Comparison of ENCODE assay signal across 8 mouse cellular contexts in the genomic region with DNA sequence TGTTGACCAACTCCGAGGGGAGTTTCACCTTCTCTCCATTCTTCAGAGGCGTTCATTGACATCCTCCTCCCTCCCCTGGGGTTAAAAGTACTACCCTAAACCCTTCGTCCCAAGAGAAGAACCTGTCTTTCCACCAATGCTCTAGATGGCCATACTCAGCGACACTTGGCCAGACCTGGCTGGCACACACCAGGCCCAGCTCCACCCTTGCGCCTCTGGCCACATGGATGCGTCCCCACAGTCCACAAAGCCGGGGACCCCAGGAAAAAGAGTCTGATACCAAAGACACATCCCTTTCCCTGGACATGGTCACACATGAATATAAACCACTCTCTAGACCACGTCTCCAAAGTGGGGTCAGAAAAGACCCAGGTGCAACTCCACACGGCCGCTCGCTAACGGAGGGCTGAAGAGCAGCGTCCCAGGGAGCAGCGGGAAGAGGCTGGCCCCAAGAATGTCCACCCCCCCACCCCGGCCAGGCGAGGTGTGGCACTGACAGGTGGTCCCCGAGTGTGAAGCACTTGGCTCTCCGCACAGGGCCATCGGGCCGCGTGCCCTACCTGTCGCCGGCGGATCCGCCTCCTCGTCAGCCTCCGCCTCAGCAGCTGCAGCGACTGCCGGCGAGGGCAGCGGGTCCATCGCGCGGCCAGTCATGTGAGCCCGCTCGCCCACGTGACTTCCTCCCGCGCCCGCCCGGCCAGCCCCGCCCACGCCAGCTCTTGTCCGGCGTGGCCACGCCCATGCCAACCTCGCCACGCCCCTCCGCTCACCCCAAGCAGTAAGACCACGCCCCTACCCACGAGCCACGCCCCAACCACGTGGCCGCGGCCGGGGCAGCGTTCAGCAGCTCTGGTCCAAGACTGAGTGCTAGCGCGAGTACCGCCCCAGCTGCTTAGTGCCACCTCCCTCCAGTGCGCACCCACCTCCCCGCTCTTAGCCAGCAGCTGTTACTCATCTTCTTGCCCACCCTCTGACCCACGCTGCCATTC. TPM values are rescaled to one million over a fixed set of nuclear protein-coding genes. Genes with fewer than 3 reads are reported as not detected.
DNase-seq lines count a peak whose midpoint lies in the region; ATAC-seq and TF ChIP-seq lines count a peak whose summit lies in the region.

Gene Snx8, minus strand, starts transcription at position 675 of the 989 bp plus-strand sequence.

- peaks cover 39% of the 10 kb centered on the region for H3K4me1 ChIP-seq in erythroblast, embryonic 14.5 days (ENCODE audit: control insufficient read depth)
- peaks cover 17% of the 10 kb centered on the region for H3K4me1 ChIP-seq in heart, embryonic 11.5 days (ENCODE audit: control insufficient read depth, insufficient read depth, low read length)
- H3K4me1 ChIP-seq in kidney, embryonic 16.5 days (ENCODE audit: insufficient read depth, low read length) = peaks cover 28% of the 10 kb centered on the region
- peaks cover 5% of the 10 kb centered on the region for H3K4me1 ChIP-seq in liver, adult 2 months (ENCODE audit: control insufficient read depth, insufficient read depth, low read length)

- H3K4me3 ChIP-seq in C2C12 (ENCODE audit: insufficient read depth, poor library complexity, severe bottlenecking) = peak within 1 kb of the TSS; percentile 47
- H3K4me3 ChIP-seq in erythroblast, embryonic 14.5 days (replicated peaks) = peak within 1 kb of the TSS; percentile 77
- peak within 1 kb of the TSS; percentile 76 for H3K4me3 ChIP-seq in heart, embryonic 11.5 days (ENCODE audit: low read depth, low read length)
- H3K4me3 ChIP-seq in kidney, embryonic 16.5 days (ENCODE audit: low read length) = peak within 1 kb of the TSS; percentile 67
- peak within 1 kb of the TSS; percentile 82 for H3K4me3 ChIP-seq in liver, adult 2 months (ENCODE audit: insufficient read depth, low read depth, low read length)
- H3K4me3 ChIP-seq in myocyte = peak within 1 kb of the TSS; percentile 67

- H3K27me3 ChIP-seq in C2C12 (ENCODE audit: control insufficient read depth, insufficient read depth, insufficient read length) (peaks cover 3% of the 10 kb centered on the region), myocyte (ENCODE audit: control insufficient read depth, insufficient read depth, insufficient read length) (no peaks in the 10 kb centered on the region)
- H3K27me3 ChIP-seq in erythroblast, embryonic 14.5 days (ENCODE audit: control insufficient read depth) = peaks cover 16% of the 10 kb centered on the region
- no peaks in the 10 kb centered on the region for H3K27me3 ChIP-seq in heart, embryonic 11.5 days (ENCODE audit: control insufficient read depth, insufficient read depth, low read length)
- no peaks in the 10 kb centered on the region for H3K27me3 ChIP-seq in kidney, embryonic 16.5 days (ENCODE audit: insufficient read depth, low read length)
- no peaks in the 10 kb centered on the region for H3K27me3 ChIP-seq in liver, adult 2 months (ENCODE audit: control insufficient read depth, insufficient read depth, low read length)
- no peaks in the 10 kb centered on the region for H3K27me3 ChIP-seq in splenic B cell, adult 2 months (ENCODE audit: control insufficient read depth, insufficient read depth, low read length, poor library complexity, severe bottlenecking)

- peak within 1 kb of the TSS; percentile 98 for H3K4me2 ChIP-seq in heart, embryonic 11.5 days
- H3K4me2 ChIP-seq in kidney, embryonic 16.5 days (replicated peaks; ENCODE audit: low read depth, low read length) = peak within 1 kb of the TSS; percentile 79
- peak within 1 kb of the TSS; percentile 88 for H3K4me2 ChIP-seq in myocyte (ENCODE audit: low read depth)

- DNase-seq in brain, embryonic 14.5 days (ENCODE audit: low read depth) = peak; percentile 98
- DNase-seq in liver, adult 2 months (ENCODE audit: extremely low read depth, low read depth, low spot score) = peak; percentile 82
- peak; percentile 99 for DNase-seq in splenic B cell, adult 2 months (ENCODE audit: low read depth, low spot score)

- peaks cover 34% of the 10 kb centered on the region for H3K79me3 ChIP-seq in C2C12 (ENCODE audit: low read depth)

- TF ChIP-seq POLR2A in brain, embryonic 14.5 days (IDR thresholded peaks at IDR 0.05; ENCODE audit: borderline replicate concordance, extremely low read depth, insufficient read depth, insufficient read length, poor library complexity, severe bottlenecking) = peak; percentile 72
- peak; percentile 76 for TF ChIP-seq POLR2A in liver, adult 2 months (IDR thresholded peaks at IDR 0.05; ENCODE audit: extremely low read depth, insufficient read depth, low read length)
- TF ChIP-seq POLR2A in myocyte (IDR thresholded peaks at IDR 0.05; ENCODE audit: insufficient read length, low read depth) = peak; percentile 98

- H3K9me3 ChIP-seq in erythroblast, embryonic 14.5 days (ENCODE audit: control insufficient read depth, low read length) = no peaks in the 10 kb centered on the region
- H3K9me3 ChIP-seq in heart, embryonic 11.5 days (replicated peaks; ENCODE audit: control insufficient read depth, low read length) = no peaks in the 10 kb centered on the region
- no peaks in the 10 kb centered on the region for H3K9me3 ChIP-seq in kidney, embryonic 16.5 days (ENCODE audit: low read length)

- peaks cover 4% of the 10 kb centered on the region for H3K36me3 ChIP-seq in C2C12 (ENCODE audit: control insufficient read depth, insufficient read depth)
- H3K36me3 ChIP-seq in erythroblast, embryonic 14.5 days (ENCODE audit: control insufficient read depth) = no peaks in the 10 kb centered on the region
- no peaks in the 10 kb centered on the region for H3K36me3 ChIP-seq in heart, embryonic 11.5 days (ENCODE audit: control insufficient read depth, insufficient read depth, low read length)
- H3K36me3 ChIP-seq in kidney, embryonic 16.5 days (ENCODE audit: insufficient read depth, low read length) = no peaks in the 10 kb centered on the region
- no peaks in the 10 kb centered on the region for H3K36me3 ChIP-seq in liver, adult 2 months (ENCODE audit: control insufficient read depth, insufficient read depth, low read length)
- no peaks in the 10 kb centered on the region for H3K36me3 ChIP-seq in myocyte (ENCODE audit: control insufficient read depth, insufficient read depth)
- no peaks in the 10 kb centered on the region for H3K36me3 ChIP-seq in splenic B cell, adult 2 months (ENCODE audit: control insufficient read depth, insufficient read depth, low read length, poor library complexity, severe bottlenecking)

- peak within 1 kb of the TSS; percentile 56 for H3ac ChIP-seq in C2C12 (ENCODE audit: control insufficient read depth, insufficient read length, low read depth)
- peak within 1 kb of the TSS; percentile 17 for H3ac ChIP-seq in myocyte (ENCODE audit: control insufficient read depth, insufficient read length)

- ATAC-seq in heart, embryonic 11.5 days (replicated peaks; ENCODE audit: insufficient number of reproducible peaks, low FRiP score, low TSS enrichment) = peak; percentile 90
- peak; percentile 94 for ATAC-seq in kidney, embryonic 16.5 days (ENCODE audit: low FRiP score, low TSS enrichment)

- H3K79me2 ChIP-seq in C2C12 (ENCODE audit: control insufficient read depth, insufficient read depth) = peaks cover 50% of the 10 kb centered on the region
- peaks cover 29% of the 10 kb centered on the region for H3K79me2 ChIP-seq in liver, adult 2 months (ENCODE audit: control insufficient read depth, insufficient read depth, low read length)
- H3K79me2 ChIP-seq in myocyte (ENCODE audit: control insufficient read depth, insufficient read depth) = peaks cover 42% of the 10 kb centered on the region

- no peak for TF ChIP-seq CTCF in C2C12 (IDR thresholded peaks at IDR 0.05; ENCODE audit: control insufficient read depth, insufficient read depth, insufficient read length)
- no peak for TF ChIP-seq CTCF in brain, embryonic 14.5 days (IDR thresholded peaks at IDR 0.05; ENCODE audit: borderline replicate concordance, extremely low read depth, insufficient read depth, insufficient read length)
- no peak for TF ChIP-seq CTCF in liver, adult 2 months (IDR thresholded peaks at IDR 0.05; ENCODE audit: low read depth, low read length)

- no peak within 1 kb of the TSS for H3K27ac ChIP-seq in heart, embryonic 11.5 days (ENCODE audit: low read depth, low read length)
- H3K27ac ChIP-seq in kidney, embryonic 16.5 days (ENCODE audit: low read length) = peak within 1 kb of the TSS; percentile 18; the same call in 1 of the 2 replicates
- H3K27ac ChIP-seq in liver, adult 2 months (replicated peaks; ENCODE audit: insufficient read depth, low read depth, low read length) = peak within 1 kb of the TSS; percentile 14

- H3K9ac ChIP-seq in heart, embryonic 11.5 days (ENCODE audit: low read depth, low read length) = peak within 1 kb of the TSS; percentile 78
- peak within 1 kb of the TSS; percentile 70 for H3K9ac ChIP-seq in kidney, embryonic 16.5 days (replicated peaks; ENCODE audit: low read length)
- H3K9ac ChIP-seq in liver, adult 2 months (ENCODE audit: low read depth, low read length) = peak within 1 kb of the TSS; percentile 82

- under 1% methylated on average over 62 of the region's 63 CpGs for WGBS in heart, embryonic 11.5 days (ENCODE audit: insufficient replicate concordance)
- WGBS in kidney, embryonic 16.5 days = under 1% methylated on average over 60 of the region's 63 CpGs
- under 1% methylated on average over 63 of the region's 63 CpGs for WGBS in liver, adult 2 months

TF ChIP-seq in C2C12, 6 proteins besides CTCF, POLR2A, EP300 and RAD21 (continues in another document):
- TF ChIP-seq CEBPB (IDR thresholded peaks at IDR 0.05; ENCODE audit: low read depth) (no peak), MYOD1 (IDR thresholded peaks at IDR 0.05; ENCODE audit: control insufficient read depth, insufficient read length, low read depth) (peak; percentile 21), MYOG (IDR thresholded peaks at IDR 0.05; ENCODE audit: control insufficient read depth, extremely low read depth, insufficient read length) (no peak), MAX (IDR thresholded peaks at IDR 0.05) (peak; percentile 57)

TF ChIP-seq in myocyte, 11 proteins besides CTCF, POLR2A, EP300 and RAD21 (continues in another document):
- peak; percentile 73 for TF ChIP-seq USF1 (IDR thresholded peaks at IDR 0.05; ENCODE audit: low read depth)
- peak in 2 of 3 experiments; percentile 85 to 87 for TF ChIP-seq MYOG (IDR thresholded peaks at IDR 0.05; ENCODE audit: control insufficient read depth in 1 of 3, insufficient read depth in 1 of 3, insufficient read length in 2 of 3, low read depth in 2 of 3)
- no peak for TF ChIP-seq E2F4 (IDR thresholded peaks at IDR 0.05; ENCODE audit: insufficient read depth)
- peak; percentile 71 for TF ChIP-seq SRF (IDR thresholded peaks at IDR 0.05; ENCODE audit: control insufficient read depth, insufficient read length, low read depth)
- peak; percentile 93 for TF ChIP-seq POLR2AphosphoS2 (IDR thresholded peaks at IDR 0.05; ENCODE audit: insufficient read length, low read depth)

RNA-seq across cellular contexts. Expression of gene Snx8, which starts in this region (rescaled TPM):
- polyA plus RNA-seq in C2C12 (2012; fragmentation: generic; extraction: Trizol) (37.1 TPM), myocyte (2012; fragmentation: generic; extraction: Trizol) (50.5 TPM)
- 20.6 and 30.3 TPM in 2 replicates for polyA plus RNA-seq in brain, embryonic 14.5 days (2012; rRNA removed)
- 0.90 and 1.0 TPM in 2 replicates for polyA plus RNA-seq in erythroblast, embryonic 14.5 days (2012)
- 8.8 and 9.8 TPM in 2 replicates for polyA plus RNA-seq in heart, embryonic 11.5 days (2014; fragmentation: Nextera tagmentation; extraction: Ambion mirVana)
- 31.9 and 32.4 TPM in 2 replicates for polyA plus RNA-seq in kidney, embryonic 16.5 days (2015; fragmentation: Nextera tagmentation; extraction: Ambion mirVana)
- 12.5 and 14.0 TPM in 2 replicates for total RNA-seq in liver, adult 2 months (2014; rRNA removed)
- 10.2 and 11.2 TPM in 2 replicates for polyA plus RNA-seq in liver, adult 2 months (2012; rRNA removed)
